Mouse (Mus musculus) liver, adult 2 months (tissue): ENCODE measurements around the gene Olfr1361. TPM values are rescaled to one million over a fixed set of nuclear protein-coding genes. Genes with fewer than 3 reads are reported as not detected.

Source experiments
- DNase-seq: peaks from one replicate; pipeline ENCODE4 v3.0.0-alpha.2; 2011; ENCODE audit warnings: low read depth, low spot score; ENCODE audit errors: extremely low read depth
- H3K27ac ChIP-seq: fragments of 200-500 bp; replicated peaks from 2 replicates; pipeline ENCODE4 v1.5.1; 2012; ENCODE audit warnings: low read depth, mild to moderate bottlenecking, control low read depth, inconsistent platforms, low read length; ENCODE audit not compliant: insufficient read depth
- H3K27me3 ChIP-seq: fragments of 200-500 bp; 2 replicates; pipeline ENCODE4 v1.6.1; 2012; ENCODE audit warnings: mild to moderate bottlenecking, moderate library complexity, low read length, inconsistent platforms; ENCODE audit not compliant: control insufficient read depth, insufficient read depth
- H3K36me3 ChIP-seq: fragments of 200-500 bp; 2 replicates; pipeline ENCODE4 v1.6.1; 2012; ENCODE audit warnings: low read length, inconsistent platforms; ENCODE audit not compliant: control insufficient read depth, insufficient read depth
- H3K4me1 ChIP-seq: fragments of 200-500 bp; 2 replicates; pipeline ENCODE4 v1.6.1; 2011; ENCODE audit warnings: low read length; ENCODE audit not compliant: control insufficient read depth, insufficient read depth
- H3K4me3 ChIP-seq: fragments of 200-500 bp; 2 replicates; pipeline ENCODE4 v1.5.1; 2011; ENCODE audit warnings: low read depth, mild to moderate bottlenecking, control low read depth, low read length, moderate library complexity; ENCODE audit not compliant: insufficient read depth
- H3K79me2 ChIP-seq: fragments of 200-500 bp; 2 replicates; pipeline ENCODE4 v1.6.1; 2012; ENCODE audit warnings: inconsistent platforms, mild to moderate bottlenecking, low read length, moderate library complexity; ENCODE audit not compliant: control insufficient read depth, insufficient read depth
- H3K9ac ChIP-seq: fragments of 200-500 bp; 2 replicates; pipeline ENCODE4 v1.6.1; 2012; ENCODE audit warnings: low read depth, mild to moderate bottlenecking, control low read depth, inconsistent platforms, low read length
- CTCF ChIP-seq: fragments of 200-500 bp; IDR thresholded peaks from 2 replicates; pipeline ENCODE4 v1.5.1; 2011; ENCODE audit warnings: low read depth, low read length, control low read depth
- POLR2A ChIP-seq: fragments of 200-500 bp; IDR thresholded peaks from 2 replicates; pipeline ENCODE4 v1.6.1; 2011; ENCODE audit warnings: low read length, control low read depth; ENCODE audit not compliant: insufficient read depth; ENCODE audit errors: extremely low read depth
- WGBS: fragments of 180-500 bp; shearing (Covaris S2); methylation state at CpG from one replicate; pipeline ENCODE4 v1.1.7; 2018; 5-methylcytosine and 5-hydroxymethylcytosine counted together
- polyA plus RNA-seq: library from polyadenylated mRNA; depleted of rRNA; stranded (reverse); fragments of >200 nt; gene quantifications from 2 replicates; pipeline ENCODE4 v1.2.3, GENCODE M21; 2012; rRNA removed
- total RNA-seq: library from RNA; depleted of rRNA; stranded (reverse); fragments of >200 nt; gene quantifications from 2 replicates; pipeline ENCODE4 v1.2.3, GENCODE M21; 2014; rRNA removed

Gene Olfr1361
- total and polyA plus RNA-seq, 2 experiments, result not detected

DNA sequence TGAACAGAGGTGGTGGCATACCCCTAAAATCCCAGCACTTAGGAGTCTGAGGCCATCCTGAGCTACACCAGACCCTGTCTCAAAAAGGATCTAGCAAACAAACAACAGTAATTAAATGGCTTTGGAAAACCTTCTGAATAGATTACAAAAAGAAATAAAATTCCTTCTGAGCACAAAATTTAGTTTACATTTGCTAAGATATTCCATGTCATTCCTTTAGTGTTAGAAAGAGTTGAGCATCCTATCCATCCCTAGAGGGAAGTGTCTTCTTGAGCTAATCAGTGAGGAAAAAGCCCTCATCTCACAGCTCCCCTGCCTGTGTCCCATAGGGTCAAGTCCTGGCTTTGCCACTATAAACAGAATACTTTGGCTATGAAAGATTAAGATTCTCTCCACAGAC lies 34.6 kb upstream of the Olfr1361 start, which contains the start of gene Olfr1359:
Olfr1359 (plus strand) TSS at position 301 of the 400 bp plus-strand sequence.
- H3K9ac ChIP-seq, result no peak within 1 kb of the TSS
- no peak for TF ChIP-seq CTCF
- no peak for TF ChIP-seq POLR2A
- H3K4me3 ChIP-seq, result no peak within 1 kb of the TSS
- no peak within 1 kb of the TSS for H3K27ac ChIP-seq
- no peak for DNase-seq
- no peaks in the 10 kb centered on the region for H3K4me1 ChIP-seq
- H3K79me2 ChIP-seq, result no peaks in the 10 kb centered on the region
- H3K27me3 ChIP-seq, result no peaks in the 10 kb centered on the region
- no peaks in the 10 kb centered on the region for H3K36me3 ChIP-seq

DNA sequence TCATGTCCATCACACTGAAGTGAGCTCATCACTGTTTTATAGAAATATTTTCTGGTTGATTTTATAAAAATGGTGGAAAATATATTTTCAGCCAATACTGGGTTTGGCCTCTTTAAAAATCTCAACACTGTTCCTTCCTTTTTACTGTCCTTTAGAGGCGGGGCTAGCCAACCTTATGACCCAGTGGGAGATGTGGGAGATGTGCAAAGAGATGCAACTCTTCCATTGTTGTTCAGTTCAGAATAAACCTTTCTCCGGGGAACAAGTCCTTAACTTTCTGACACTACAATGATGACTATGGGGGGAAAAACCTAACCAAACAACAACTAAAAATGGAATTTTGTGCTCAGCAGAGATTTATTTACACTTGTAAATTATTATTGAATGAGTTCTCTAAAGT lies 14.1 kb upstream of the Olfr1361 start, which contains the start of gene Olfr1360:
Olfr1360 (minus strand) TSS at position 101 of the 400 bp plus-strand sequence.
- Histone ChIP-seq H3K27me3 (no peaks in the 10 kb centered on the region), H3K4me3 (no peak within 1 kb of the TSS), H3K4me1 (no peaks in the 10 kb centered on the region), H3K36me3 (no peaks in the 10 kb centered on the region), H3K9ac (no peak within 1 kb of the TSS), H3K79me2 (no peaks in the 10 kb centered on the region), H3K27ac (no peak within 1 kb of the TSS)
- 84% methylated on average over 2 of the region's 2 CpGs for WGBS
- DNase-seq, result no peak
- no peak for TF ChIP-seq CTCF
- no peak for TF ChIP-seq POLR2A

DNA sequence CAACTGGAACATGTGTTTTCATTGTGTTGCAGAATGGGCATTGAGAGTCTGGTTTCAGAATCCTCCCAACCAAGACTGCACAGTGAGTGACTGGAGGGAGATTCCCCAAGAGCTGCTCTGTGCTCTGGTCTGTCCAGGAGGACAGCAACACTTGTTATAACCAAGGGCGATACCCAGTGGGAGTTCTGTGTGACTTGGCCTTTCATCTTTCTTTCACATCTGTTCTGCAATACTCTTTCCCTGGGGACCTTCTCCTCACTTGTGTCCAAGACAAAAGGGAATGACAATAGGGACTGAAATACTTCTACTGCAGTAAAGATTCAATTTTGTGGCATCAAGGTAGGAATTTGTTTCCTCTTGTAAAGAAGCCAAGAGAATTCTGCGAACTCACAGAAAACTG lies 20.8 kb downstream of the Olfr1361 start, which contains the start of gene Olfr11:
Olfr11 (minus strand) TSS at position 101 of the 400 bp plus-strand sequence.
- H3K9ac ChIP-seq, result no peak within 1 kb of the TSS
- DNase-seq, result no peak
- TF ChIP-seq CTCF (no peak), POLR2A (no peak)
- no peaks in the 10 kb centered on the region for H3K79me2 ChIP-seq
- H3K4me1 ChIP-seq, result no peaks in the 10 kb centered on the region
- H3K27ac ChIP-seq, result no peak within 1 kb of the TSS
- no peaks in the 10 kb centered on the region for H3K27me3 ChIP-seq
- 88% methylated on average over 2 of the region's 2 CpGs for WGBS
- no peak within 1 kb of the TSS for H3K4me3 ChIP-seq
- H3K36me3 ChIP-seq, result no peaks in the 10 kb centered on the region

DNA sequence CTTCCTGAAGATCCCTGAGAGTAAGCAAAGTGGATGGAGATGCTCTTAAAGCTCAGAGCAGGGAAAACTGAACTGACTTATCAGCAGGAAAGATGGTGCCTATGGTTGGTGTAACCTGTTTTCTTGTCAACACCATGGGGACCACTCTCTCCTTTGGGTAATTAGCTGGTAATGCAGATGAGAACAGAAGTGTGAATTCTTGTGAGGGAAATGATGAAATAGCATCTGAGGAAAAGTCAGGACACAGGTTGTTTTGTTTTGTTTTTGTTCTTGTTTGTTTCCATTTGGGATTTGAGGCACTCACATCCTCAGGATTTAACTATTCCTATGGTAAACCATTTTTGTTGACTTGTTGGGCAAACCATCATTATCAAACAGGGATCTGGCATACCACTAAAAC lies 49.3 kb downstream of the Olfr1361 start, which contains the start of gene Olfr1362:
Olfr1362 (minus strand) TSS at position 101 of the 400 bp plus-strand sequence.
- Histone ChIP-seq H3K27me3 (no peaks in the 10 kb centered on the region), H3K9ac (no peak within 1 kb of the TSS), H3K79me2 (no peaks in the 10 kb centered on the region), H3K36me3 (no peaks in the 10 kb centered on the region), H3K4me1 (no peaks in the 10 kb centered on the region), H3K4me3 (no peak within 1 kb of the TSS), H3K27ac (no peak within 1 kb of the TSS)
- no peak for DNase-seq
- no peak for TF ChIP-seq CTCF
- TF ChIP-seq POLR2A, result no peak

Other genes starting within 250 kb of the Olfr1361 start
Only the 30 nearest of the 33 such genes appear.
- 0.47 and 1.0 TPM in 2 replicates for gene Zkscan4, start 184.5 kb downstream of the Olfr1361 start, total RNA-seq
- 0.09 and 0.29 TPM in 2 replicates for gene Zkscan4, start 184.5 kb downstream of the Olfr1361 start, polyA plus RNA-seq
- gene Gm10065, start 183.9 kb downstream of the Olfr1361 start, total RNA-seq, result not detected in 2 replicates
- gene Gm10065, start 183.9 kb downstream of the Olfr1361 start, polyA plus RNA-seq, result not detected in 2 replicates
- 0.27 and 0.28 TPM in 2 replicates for gene AK157302, start 168.2 kb downstream of the Olfr1361 start, total RNA-seq
- 0.11 TPM in 1 of 2 replicates, not detected in the other for gene AK157302, start 168.2 kb downstream of the Olfr1361 start, polyA plus RNA-seq
- 20.5 and 23.4 TPM in 2 replicates for gene Gm11273, start 162.0 kb downstream of the Olfr1361 start, total RNA-seq
- gene Gm11273, start 162.0 kb downstream of the Olfr1361 start, polyA plus RNA-seq, result 26.0 and 26.2 TPM in 2 replicates
- gene Zkscan8, start 132.3 kb downstream of the Olfr1361 start, total RNA-seq, result 4.7 and 5.3 TPM in 2 replicates
- 1.5 and 1.7 TPM in 2 replicates for gene Zkscan8, start 132.3 kb downstream of the Olfr1361 start, polyA plus RNA-seq
- gene Olfr1366, start 120.6 kb downstream of the Olfr1361 start, total RNA-seq, result not detected in 2 replicates
- not detected in 2 replicates for gene Olfr1366, start 120.6 kb downstream of the Olfr1361 start, polyA plus RNA-seq
- not detected in 2 replicates for gene Olfr1535, start 103.5 kb downstream of the Olfr1361 start, total RNA-seq
- not detected in 2 replicates for gene Olfr1535, start 103.5 kb downstream of the Olfr1361 start, polyA plus RNA-seq
- gene Olfr1364, start 81.6 kb downstream of the Olfr1361 start, total RNA-seq, result not detected in 2 replicates
- not detected in 2 replicates for gene Olfr1364, start 81.6 kb downstream of the Olfr1361 start, polyA plus RNA-seq
- gene Olfr1362, start 49.4 kb downstream of the Olfr1361 start, total RNA-seq, result not detected in 2 replicates
- not detected in 2 replicates for gene Olfr1362, start 49.4 kb downstream of the Olfr1361 start, polyA plus RNA-seq
- not detected in 2 replicates for gene Olfr11, start 20.9 kb downstream of the Olfr1361 start, total RNA-seq
- not detected in 2 replicates for gene Olfr11, start 20.9 kb downstream of the Olfr1361 start, polyA plus RNA-seq
- gene Olfr1360, start 14.0 kb upstream of the Olfr1361 start, total RNA-seq, result not detected in 2 replicates
- not detected in 2 replicates for gene Olfr1360, start 14.0 kb upstream of the Olfr1361 start, polyA plus RNA-seq
- not detected in 2 replicates for gene Olfr1359, start 34.7 kb upstream of the Olfr1361 start, total RNA-seq
- gene Olfr1359, start 34.7 kb upstream of the Olfr1361 start, polyA plus RNA-seq, result not detected in 2 replicates
- gene Hist1h2bl, start 52.8 kb upstream of the Olfr1361 start, total RNA-seq, result 1.4 and 1.5 TPM in 2 replicates
- 0.90 TPM in 1 of 2 replicates, not detected in the other for gene Hist1h2bl, start 52.8 kb upstream of the Olfr1361 start, polyA plus RNA-seq
- gene Hist1h2ai, start 53.0 kb upstream of the Olfr1361 start, total RNA-seq, result 8.9 and 10.2 TPM in 2 replicates
- 0.64 and 1.6 TPM in 2 replicates for gene Hist1h2ai, start 53.0 kb upstream of the Olfr1361 start, polyA plus RNA-seq
- 24.2 and 48.6 TPM in 2 replicates for gene Hist1h3h, start 54.3 kb upstream of the Olfr1361 start, total RNA-seq
- 1.8 TPM in 1 of 2 replicates, not detected in the other for gene Hist1h3h, start 54.3 kb upstream of the Olfr1361 start, polyA plus RNA-seq
- 2.8 and 7.2 TPM in 2 replicates for gene Hist1h2bm, start 58.7 kb upstream of the Olfr1361 start, total RNA-seq
- gene Hist1h2bm, start 58.7 kb upstream of the Olfr1361 start, polyA plus RNA-seq, result not detected in 2 replicates
- 21.5 and 24.9 TPM in 2 replicates for gene Hist1h4j, start 71.7 kb upstream of the Olfr1361 start, total RNA-seq
- gene Hist1h4j, start 71.7 kb upstream of the Olfr1361 start, polyA plus RNA-seq, result 0.31 and 1.1 TPM in 2 replicates
- gene Hist1h4k, start 87.1 kb upstream of the Olfr1361 start, total RNA-seq, result 41.2 and 45.6 TPM in 2 replicates
- gene Hist1h4k, start 87.1 kb upstream of the Olfr1361 start, polyA plus RNA-seq, result 3.6 and 8.6 TPM in 2 replicates
- gene Hist1h2ak, start 90.4 kb upstream of the Olfr1361 start, total RNA-seq, result 3.3 and 6.0 TPM in 2 replicates
- 0.47 TPM in 1 of 2 replicates, not detected in the other for gene Hist1h2ak, start 90.4 kb upstream of the Olfr1361 start, polyA plus RNA-seq
- 4.6 and 10.8 TPM in 2 replicates for gene Hist1h2bn, start 90.7 kb upstream of the Olfr1361 start, total RNA-seq
- gene Hist1h2bn, start 90.7 kb upstream of the Olfr1361 start, polyA plus RNA-seq, result not detected in 2 replicates
- gene Hist1h1b, start 117.2 kb upstream of the Olfr1361 start, total RNA-seq, result 3.5 and 4.5 TPM in 2 replicates
- gene Hist1h1b, start 117.2 kb upstream of the Olfr1361 start, polyA plus RNA-seq, result 0.35 TPM in 1 of 2 replicates, not detected in the other
- 26.6 and 38.0 TPM in 2 replicates for gene Hist1h3i, start 120.0 kb upstream of the Olfr1361 start, total RNA-seq
- gene Hist1h3i, start 120.0 kb upstream of the Olfr1361 start, polyA plus RNA-seq, result 4.1 and 5.4 TPM in 2 replicates
- gene Hist1h2an, start 123.8 kb upstream of the Olfr1361 start, total RNA-seq, result 7.3 and 8.7 TPM in 2 replicates
- not detected in 2 replicates for gene Hist1h2an, start 123.8 kb upstream of the Olfr1361 start, polyA plus RNA-seq
- 0.40 and 0.74 TPM in 2 replicates for gene Hist1h2bp, start 124.1 kb upstream of the Olfr1361 start, total RNA-seq
- gene Hist1h2bp, start 124.1 kb upstream of the Olfr1361 start, polyA plus RNA-seq, result not detected in 2 replicates
- 2.1 and 4.9 TPM in 2 replicates for gene Hist1h2bq, start 146.8 kb upstream of the Olfr1361 start, total RNA-seq
- 1.2 and 11.7 TPM in 2 replicates for gene Hist1h2bq, start 146.8 kb upstream of the Olfr1361 start, polyA plus RNA-seq
- gene Hist1h2ao, start 147.1 kb upstream of the Olfr1361 start, total RNA-seq, result 0.55 TPM in 1 of 2 replicates, not detected in the other
- gene Hist1h2ao, start 147.1 kb upstream of the Olfr1361 start, polyA plus RNA-seq, result not detected in 2 replicates
- 0.60 and 0.74 TPM in 2 replicates for gene Hist1h4m, start 148.4 kb upstream of the Olfr1361 start, total RNA-seq
- gene Hist1h4m, start 148.4 kb upstream of the Olfr1361 start, polyA plus RNA-seq, result not detected in 2 replicates
- gene Hist1h4n, start 168.8 kb upstream of the Olfr1361 start, total RNA-seq, result 336 and 466 TPM in 2 replicates
- gene Hist1h4n, start 168.8 kb upstream of the Olfr1361 start, polyA plus RNA-seq, result 4.5 and 8.5 TPM in 2 replicates
- gene Hist1h2ap, start 170.1 kb upstream of the Olfr1361 start, total RNA-seq, result 37.4 and 51.8 TPM in 2 replicates
- gene Hist1h2ap, start 170.1 kb upstream of the Olfr1361 start, polyA plus RNA-seq, result 6.3 and 14.0 TPM in 2 replicates
- gene Hist1h2br, start 170.4 kb upstream of the Olfr1361 start, total RNA-seq, result 0.65 and 1.3 TPM in 2 replicates
- gene Hist1h2br, start 170.4 kb upstream of the Olfr1361 start, polyA plus RNA-seq, result 1.0 and 11.9 TPM in 2 replicates